Mouse (Mus musculus) erythroid progenitor cell, adult 5-6 weeks (primary cell): ENCODE data around the gene Tjp1. TPM values are rescaled to one million over a fixed set of nuclear protein-coding genes. Genes with fewer than 3 reads are reported as not detected.

Source experiments
- ATAC-seq: replicated peaks from 2 replicates; pipeline ENCODE4 v1.8.0; 2016; ENCODE audit warnings: moderate number of reproducible peaks, mild to moderate bottlenecking, moderate TSS enrichment, inconsistent platforms; ENCODE audit not compliant: poor library complexity, low FRiP score, severe bottlenecking
- total RNA-seq, 2 experiments: library from RNA; stranded (forward) in 1 of 2; stranded (reverse) in 1 of 2; fragments of 150-400 nt in 1 of 2; fragments of 186-747, 209-891 nt in 1 of 2; gene quantifications; 2 replicates each; pipeline versions ENCODE4 v1.2.3 to v1.2.4; 2015 to 2017; ENCODE audit warnings: low replicate concordance in 2 of 2

Gene Tjp1
- total RNA-seq, 2 experiments from 2014 or later = 5.4 to 12.0 TPM

DNA sequence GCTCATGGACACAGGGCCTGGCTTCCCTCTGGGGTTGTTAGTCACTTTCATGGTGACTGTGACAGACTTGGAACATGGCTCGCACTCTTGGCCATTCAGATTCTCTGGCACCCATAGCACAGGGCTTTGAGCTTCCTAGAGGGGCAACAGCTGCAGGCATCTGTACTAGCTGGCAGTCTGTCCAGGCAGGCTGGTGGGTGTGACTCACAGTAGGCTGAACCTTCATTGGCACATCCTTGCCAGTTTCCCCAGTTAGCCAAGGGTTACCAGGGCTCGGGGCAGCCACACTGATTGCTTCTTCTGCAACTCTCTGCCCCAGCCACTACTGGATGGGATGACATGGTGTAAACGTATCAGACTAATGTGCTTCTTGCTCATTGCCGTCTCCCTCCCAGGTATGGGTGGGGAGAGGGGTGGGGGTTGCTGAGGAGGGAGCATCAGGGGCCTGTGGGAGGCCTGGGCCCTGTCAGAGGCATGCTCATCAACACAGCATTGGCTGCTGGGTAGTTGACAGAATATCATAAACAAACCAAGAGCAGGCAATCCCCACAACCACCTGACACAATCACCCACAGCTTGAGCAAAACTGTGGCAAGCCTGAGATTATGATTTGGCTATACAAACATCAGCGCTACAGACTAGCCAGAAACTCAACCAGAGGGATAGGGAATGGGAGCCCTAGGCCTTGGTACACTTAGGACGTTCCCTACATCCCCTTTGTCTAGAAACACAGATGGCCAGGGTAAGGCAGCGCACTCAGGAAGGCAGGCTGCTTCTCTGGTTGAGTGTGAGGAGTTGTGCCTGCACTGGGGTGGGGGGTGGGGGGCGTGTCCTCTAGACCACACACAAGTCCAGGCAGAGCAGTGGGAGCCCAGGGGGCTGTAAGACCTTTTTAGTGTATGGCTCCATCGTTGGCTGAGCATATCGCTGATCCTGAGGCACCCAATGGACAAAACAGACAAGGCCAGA is 246.4 kb downstream of the Tjp1 start:
- ATAC-seq = no peak

DNA sequence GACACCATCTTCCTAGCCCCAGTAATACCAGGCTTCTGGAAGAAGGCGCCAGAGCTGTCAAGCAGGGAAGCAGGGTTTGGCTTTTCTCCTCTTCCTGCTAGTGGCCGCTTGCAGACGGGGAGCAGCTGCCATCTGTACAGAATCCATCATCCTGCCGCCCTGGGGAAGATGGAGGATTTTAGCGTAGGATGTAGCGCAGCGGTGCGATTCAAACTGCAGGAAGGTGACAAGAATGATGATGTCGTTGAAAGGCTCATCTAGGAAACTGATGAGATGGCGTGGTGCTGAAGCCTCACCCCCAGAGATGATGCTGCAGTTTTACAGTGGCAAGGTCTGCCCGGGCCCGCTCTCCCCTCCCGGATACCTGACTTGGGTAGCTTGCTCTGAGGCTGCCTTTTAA is 248.3 kb downstream of the Tjp1 start:
- no peak for ATAC-seq

DNA sequence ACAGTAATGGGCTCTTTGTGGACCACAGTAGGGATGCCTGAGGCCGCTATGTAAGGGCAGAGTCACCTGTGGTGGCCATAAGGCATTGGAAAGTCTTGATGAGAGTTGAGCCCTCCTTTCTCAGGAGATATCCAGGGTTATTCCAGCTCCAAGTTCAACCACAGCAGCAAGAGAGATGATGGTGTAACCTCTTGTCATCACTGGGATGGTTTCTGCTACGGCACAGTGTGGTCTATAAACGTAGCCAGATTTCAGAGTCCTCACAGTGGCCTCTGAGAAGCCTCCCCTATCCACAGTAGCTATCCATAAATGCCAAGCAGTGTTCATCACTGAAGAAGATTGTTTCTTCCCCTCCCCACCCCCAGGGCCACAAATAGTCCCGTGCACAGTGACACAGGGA is 251.8 kb downstream of the Tjp1 start:
- no peak for ATAC-seq

- no peak for ATAC-seq
These were observed 253.4 kb downstream of the Tjp1 start for GRCm38 (mm10) chr7:65274216-65274615.

- no peak for ATAC-seq
These were observed 277.9 kb downstream of the Tjp1 start for GRCm38 (mm10) chr7:65249656-65250055.

Other genes starting within 250 kb of the Tjp1 start
- gene Tarsl2, start 117.1 kb upstream of the Tjp1 start, total RNA-seq (2015; ENCODE audit: low replicate concordance) = 21.4 and 27.8 TPM in 2 replicates
- 51.6 and 56.6 TPM in 2 replicates for gene Tarsl2, start 117.1 kb upstream of the Tjp1 start, total RNA-seq (2017; ENCODE audit: low replicate concordance)
- 9.2 and 10.8 TPM in 2 replicates for gene Tm2d3, start 163.4 kb upstream of the Tjp1 start, total RNA-seq (2015; ENCODE audit: low replicate concordance)
- gene Tm2d3, start 163.4 kb upstream of the Tjp1 start, total RNA-seq (2017; ENCODE audit: low replicate concordance) = 10.3 and 17.1 TPM in 2 replicates